Mouse (Mus musculus) hindbrain, embryonic 12.5 days (tissue): ENCODE data around the gene 4930524B15Rik. TPM values are rescaled to one million over a fixed set of nuclear protein-coding genes. Genes with fewer than 3 reads are reported as not detected.

ENCODE experiments used
- ATAC-seq: fragments of 200-750 bp; cut with Nextera tagmentation; 2 replicates; pipeline ENCODE4 v1.8.0; 2017; ENCODE audit warnings: moderate TSS enrichment; ENCODE audit not compliant: low FRiP score
- H3K27ac ChIP-seq: fragments of 300-500 bp; sonication (generic); 2 replicates; pipeline ENCODE4 v1.5.1; 2016; ENCODE audit warnings: mild to moderate bottlenecking
- H3K27me3 ChIP-seq: fragments of 300-500 bp; sonication (generic); 2 replicates; pipeline ENCODE4 v1.6.1; 2016; ENCODE audit warnings: mild to moderate bottlenecking
- H3K36me3 ChIP-seq: fragments of 300-500 bp; sonication (generic); 2 replicates; pipeline ENCODE4 v1.6.1; 2016; ENCODE audit warnings: mild to moderate bottlenecking
- H3K4me1 ChIP-seq: fragments of 300-500 bp; sonication (generic); 2 replicates; pipeline ENCODE4 v1.6.1; 2016
- H3K4me2 ChIP-seq: fragments of 300-500 bp; sonication (generic); replicated peaks from 2 replicates; pipeline ENCODE4 v1.6.1; 2016; ENCODE audit warnings: mild to moderate bottlenecking
- H3K4me3 ChIP-seq: fragments of 300-500 bp; sonication (generic); 2 replicates; pipeline ENCODE4 v1.5.1; 2016; ENCODE audit warnings: mild to moderate bottlenecking
- H3K9ac ChIP-seq: fragments of 300-500 bp; sonication (generic); 2 replicates; pipeline ENCODE4 v1.6.1; 2016; ENCODE audit warnings: mild to moderate bottlenecking, moderate library complexity
- H3K9me3 ChIP-seq: fragments of 300-500 bp; sonication (generic); replicated peaks from 2 replicates; pipeline ENCODE4 v1.6.1; 2016; ENCODE audit warnings: mild to moderate bottlenecking
- WGBS: fragments of 180-500 bp; shearing (Covaris S2); methylation state at CpG from one replicate; pipeline ENCODE4 v1.1.7; 2016; 5-methylcytosine and 5-hydroxymethylcytosine counted together
- polyA plus RNA-seq: library from polyadenylated mRNA; unstranded; fragments of >200 nt; fragmentation: Nextera tagmentation; extraction: Ambion mirVana; gene quantifications from 2 replicates; pipeline ENCODE4 v1.2.1, GENCODE M21; 2016

The 4930524B15Rik gene
- polyA plus RNA-seq, 1 experiment from 2014 or later: 0.58 TPM

GRCm38 (mm10) chr11:32020031-32020965 lies 54.9 kb downstream of the 4930524B15Rik start:
- Histone ChIP-seq H3K4me1 (peaks cover 51% of the 10 kb centered on the region), H3K36me3 (peaks cover 22% of the 10 kb centered on the region), H3K9me3 (no peaks in the 10 kb centered on the region), H3K4me2 (no peak overlapping the region), H3K4me3 (no peak overlapping the region), H3K27me3 (no peaks in the 10 kb centered on the region), H3K9ac (no peak overlapping the region), H3K27ac (peak overlapping the region; percentile 71)
- ATAC-seq: peak; percentile 51
- 33% methylated on average over 8 of the region's 8 CpGs for WGBS

- ATAC-seq: no peak
- WGBS: 62% methylated on average over 5 of the region's 5 CpGs
- H3K36me3 ChIP-seq: peaks cover 5% of the 10 kb centered on the region; the same call in 1 of the 2 replicates
- H3K4me1 ChIP-seq: peaks cover 44% of the 10 kb centered on the region
- H3K4me3 ChIP-seq: no peak overlapping the region
- peak overlapping the region; percentile 84 for H3K27ac ChIP-seq
- no peaks in the 10 kb centered on the region for H3K9me3 ChIP-seq
- H3K4me2 ChIP-seq: no peak overlapping the region
- no peaks in the 10 kb centered on the region for H3K27me3 ChIP-seq
- H3K9ac ChIP-seq: no peak overlapping the region
Measured at GRCm38 (mm10) chr11:32026634-32027033, 61.2 kb downstream of the 4930524B15Rik start.

GRCm38 (mm10) chr11:32027474-32028342 lies 62.3 kb downstream of the 4930524B15Rik start:
- Histone ChIP-seq H3K9me3 (no peaks in the 10 kb centered on the region), H3K4me1 (peaks cover 44% of the 10 kb centered on the region), H3K36me3 (peaks cover 5% of the 10 kb centered on the region; the same call in 1 of the 2 replicates), H3K4me2 (0 out of 2 replicates have a peak overlapping the region, but pooled peaks have one; percentile 8), H3K4me3 (no peak overlapping the region), H3K27me3 (no peaks in the 10 kb centered on the region), H3K9ac (no peak overlapping the region), H3K27ac (peak overlapping the region; percentile 84)
- WGBS: 36% methylated on average over 7 of the region's 7 CpGs
- peak; percentile 90 for ATAC-seq

GRCm38 (mm10) chr11:32028605-32029004 lies 63.2 kb downstream of the 4930524B15Rik start:
- Histone ChIP-seq H3K27me3 (no peaks in the 10 kb centered on the region), H3K9ac (no peak overlapping the region), H3K4me2 (no peak overlapping the region), H3K36me3 (peaks cover 5% of the 10 kb centered on the region; the same call in 1 of the 2 replicates), H3K27ac (peak overlapping the region; percentile 30), H3K4me1 (peaks cover 46% of the 10 kb centered on the region), H3K4me3 (no peak overlapping the region), H3K9me3 (no peaks in the 10 kb centered on the region)
- ATAC-seq: no peak
- WGBS: 85% methylated on average over 3 of the region's 3 CpGs

Other genes starting within 250 kb of the 4930524B15Rik start
- gene Cpeb4, start 93.4 kb upstream of the 4930524B15Rik start, polyA plus RNA-seq: 16.0 and 18.6 TPM in 2 replicates
- gene Nsg2, start 34.9 kb downstream of the 4930524B15Rik start, polyA plus RNA-seq: 190 and 217 TPM in 2 replicates
- gene Il9r, start 234.7 kb downstream of the 4930524B15Rik start, polyA plus RNA-seq: not detected in 2 replicates
- gene Snrnp25, start 239.8 kb downstream of the 4930524B15Rik start, polyA plus RNA-seq: 52.8 and 55.1 TPM in 2 replicates